Comparison of ENCODE assay signal across 8 mouse cellular contexts in the genomic region with DNA sequence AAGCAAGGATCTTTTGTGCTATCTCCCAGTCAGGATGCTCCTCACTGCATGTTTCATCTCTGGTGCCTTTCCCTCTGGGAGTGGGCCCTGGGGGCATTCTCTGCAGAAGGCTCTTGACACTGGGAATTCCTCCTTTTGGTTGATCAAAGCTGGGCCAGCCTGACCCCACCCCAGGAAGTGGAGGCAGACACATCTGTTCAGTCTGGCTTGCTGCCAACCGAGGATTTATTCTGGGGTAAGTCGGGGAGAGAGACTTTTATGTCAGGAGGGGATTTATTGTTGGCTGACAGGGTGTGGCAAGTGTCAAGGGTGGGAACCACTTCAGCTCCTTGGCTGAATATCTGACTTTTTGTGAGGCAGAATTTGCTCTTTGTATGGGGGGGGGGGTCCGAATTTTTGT.
DNase-seq lines count a peak whose midpoint lies in the region; ATAC-seq lines count a peak whose summit lies in the region.

No protein-coding gene starts in this region.

- peak overlapping the region; percentile 52; the same call in 1 of the 2 replicates for H3K27ac ChIP-seq in midbrain, embryonic 10.5 days (replicated peaks)
- H3K27ac ChIP-seq in midbrain, embryonic 15.5 days = no peak overlapping the region

- WGBS in midbrain, embryonic 10.5 days = 50% methylated on average over 3 of the region's 3 CpGs
- 15% methylated on average over 3 of the region's 3 CpGs for WGBS in midbrain, embryonic 15.5 days

- 0 out of 2 replicates have a peak, but pooled peaks cover under 1% of the 10 kb centered on the region for H3K9me3 ChIP-seq in midbrain, embryonic 10.5 days (replicated peaks)
- H3K9me3 ChIP-seq in midbrain, embryonic 15.5 days = no peaks in the 10 kb centered on the region

- H3K27me3 ChIP-seq in midbrain, embryonic 10.5 days (ENCODE audit: low read depth, poor library complexity, severe bottlenecking) = no peaks in the 10 kb centered on the region
- no peaks in the 10 kb centered on the region for H3K27me3 ChIP-seq in midbrain, embryonic 15.5 days (replicated peaks)

- H3K36me3 ChIP-seq in midbrain, embryonic 10.5 days = no peaks in the 10 kb centered on the region
- no peaks in the 10 kb centered on the region for H3K36me3 ChIP-seq in midbrain, embryonic 15.5 days (replicated peaks)

- peaks cover 9% of the 10 kb centered on the region for H3K4me1 ChIP-seq in midbrain, embryonic 10.5 days
- H3K4me1 ChIP-seq in midbrain, embryonic 15.5 days = no peaks in the 10 kb centered on the region

- DNase-seq in cerebellum, adult 11-12 months = peak; percentile 1
- DNase-seq in cerebellum, adult 18-20 months = no peak
- DNase-seq in midbrain, embryonic 10.5 days (ENCODE audit: low spot score) = peak; percentile 59
- DNase-seq in gastrocnemius, postnatal 10 days = peak; percentile 34
- DNase-seq in lung, postnatal 4 days = peak; percentile 12 to 49
- DNase-seq in T-cell, adult 2 months (ENCODE audit: low spot score) = no peak

- no peak overlapping the region for H3K4me3 ChIP-seq in midbrain, embryonic 10.5 days
- H3K4me3 ChIP-seq in midbrain, embryonic 15.5 days = no peak overlapping the region

- no peak for ATAC-seq in midbrain, embryonic 15.5 days (replicated peaks)
- ATAC-seq in inflammation-experienced regulatory T-cells, adult 6 months = no peak

- no peak overlapping the region for H3K9ac ChIP-seq in midbrain, embryonic 15.5 days

- H3K4me2 ChIP-seq in midbrain, embryonic 15.5 days = no peak overlapping the region

Comparison
In these comparisons a context has a peak if more than half of its experiments do, and no peak if none do; other contexts are left out.
1. DNase-seq: peak in cerebellum, adult 11-12 months (single experiment), midbrain, embryonic 10.5 days (single experiment), gastrocnemius, postnatal 10 days (single experiment) and lung, postnatal 4 days (2 of 2); none in cerebellum, adult 18-20 months (0 of 2) and T-cell, adult 2 months (single experiment).